ENCODE assay signal across 9 mouse cellular contexts in genomic region chr2:91948151-91948509, GRCm38 (mm10). TPM values are rescaled to one million over a fixed set of nuclear protein-coding genes. Genes with fewer than 3 reads are reported as not detected.
DNase-seq lines count a peak whose midpoint lies in the region; ATAC-seq lines count a peak whose summit lies in the region.
"Had no signal": no experiment of that assay in that cellular context is flagged by ENCODE, and none has a peak within 500 bp of the region (broad histone marks: within the 10 kb centered on the region; RNA-seq: fewer than 3 reads in every experiment).

No protein-coding gene starts in this region.

- peak overlapping the region; percentile 55 for H3K27ac ChIP-seq in hindbrain, embryonic 16.5 days (ENCODE audit: low read depth, low read length)

- H3K9ac ChIP-seq in hindbrain, embryonic 16.5 days (ENCODE audit: low read depth, low read length), result no peak overlapping the region

- H3K4me3 ChIP-seq in hindbrain, embryonic 16.5 days (ENCODE audit: low read length), result no peak overlapping the region

- H3K27me3 ChIP-seq in hindbrain, embryonic 16.5 days (replicated peaks; ENCODE audit: control insufficient read depth, insufficient read depth, low read length), result no peaks in the 10 kb centered on the region

- ATAC-seq in common myeloid progenitor, adult 5-6 weeks (replicated peaks; ENCODE audit: low read depth, poor library complexity, severe bottlenecking), result peak; percentile 11
- ATAC-seq in hindbrain, embryonic 16.5 days, result no peak

- no peaks in the 10 kb centered on the region for H3K9me3 ChIP-seq in hindbrain, embryonic 16.5 days (ENCODE audit: control insufficient read depth, low read length)

- DNase-seq in gastrocnemius, postnatal 25 days, result peak; percentile 36
- no peak for DNase-seq in gastrocnemius, adult 8-10 months (ENCODE audit: low spot score in 2 of 2)
- DNase-seq in lung, postnatal 14 days, result peak; percentile 40
- no peak for DNase-seq in right cerebral cortex, adult 2 months (ENCODE audit: low spot score in 2 of 2)
- DNase-seq in spleen, adult 12 weeks (ENCODE audit: low spot score), result no peak
- no peak for DNase-seq in Muller cell, postnatal 12 days (ENCODE audit: inconsistent ontology term)

- H3K36me3 ChIP-seq in hindbrain, embryonic 16.5 days (ENCODE audit: control insufficient read depth, insufficient read depth, low read length), result no peaks in the 10 kb centered on the region

- WGBS in hindbrain, embryonic 16.5 days, result 78% methylated on average over 6 of the region's 6 CpGs

- peaks cover 40% of the 10 kb centered on the region for H3K4me1 ChIP-seq in hindbrain, embryonic 16.5 days (ENCODE audit: control insufficient read depth, insufficient read depth, low read depth, low read length)

- no peak overlapping the region for H3K4me2 ChIP-seq in hindbrain, embryonic 16.5 days (ENCODE audit: low read length)

RNA-seq across cellular contexts. Expression of gene Gm9821, which starts 2.6 kb away (rescaled TPM):
- total RNA-seq in gastrocnemius, postnatal 25 days (2021), result not detected
- total RNA-seq in gastrocnemius, adult 8-10 months (2022), result not detected
- 0.49 and 1.5 TPM in 2 replicates for total RNA-seq in common myeloid progenitor, adult 5-6 weeks (2017)
- polyA plus RNA-seq in hindbrain, embryonic 16.5 days (2015; fragmentation: Nextera tagmentation; extraction: Ambion mirVana), result 0.16 and 0.29 TPM in 2 replicates
- polyA plus RNA-seq: embryonic facial prominence, embryonic 11.5 days had no signal

RNA-seq across cellular contexts. Expression of gene Mdk, which starts 16.0 kb away (rescaled TPM):
- 1 to 10 TPM; 3.3 to 3.4 TPM for total RNA-seq in gastrocnemius, postnatal 25 days (2021)
- under 1 TPM in 3 of 4 experiments, not detected in 1; 0.44 to 0.46 (median 0.45) TPM for total RNA-seq in gastrocnemius, adult 8-10 months (2022)
- 0.44 TPM in 1 of 2 replicates, not detected in the other for total RNA-seq in common myeloid progenitor, adult 5-6 weeks (2017)
- polyA plus RNA-seq in hindbrain, embryonic 16.5 days (2015; fragmentation: Nextera tagmentation; extraction: Ambion mirVana), result 160 and 182 TPM in 2 replicates

RNA-seq across cellular contexts. Expression of gene Chrm4, which starts 21.1 kb away (rescaled TPM):
- total RNA-seq in gastrocnemius, postnatal 25 days (2021), result not detected
- total RNA-seq in gastrocnemius, adult 8-10 months (2022), result not detected
- total RNA-seq in common myeloid progenitor, adult 5-6 weeks (2017), result 0.96 TPM in 1 of 2 replicates, not detected in the other
- polyA plus RNA-seq in hindbrain, embryonic 16.5 days (2015; fragmentation: Nextera tagmentation; extraction: Ambion mirVana), result 1.5 TPM in 2 replicates

RNA-seq across cellular contexts. Expression of gene Dgkz, which starts 27.5 kb away (rescaled TPM):
- 10 to 100 TPM; 32.3 to 34.8 TPM for total RNA-seq in gastrocnemius, postnatal 25 days (2021)
- total RNA-seq in gastrocnemius, adult 8-10 months (2022), result 10 to 100 TPM; 24.7 to 39.3 (median 28.4) TPM
- 102 and 117 TPM in 2 replicates for total RNA-seq in common myeloid progenitor, adult 5-6 weeks (2017)
- polyA plus RNA-seq in hindbrain, embryonic 16.5 days (2015; fragmentation: Nextera tagmentation; extraction: Ambion mirVana), result 32.3 and 37.5 TPM in 2 replicates

Comparison
In these comparisons a context has a peak if more than half of its experiments do, and no peak if none do; other contexts are left out.
1. DNase-seq: peak in gastrocnemius, postnatal 25 days (single experiment) and lung, postnatal 14 days (single experiment); none in gastrocnemius, adult 8-10 months (0 of 2), right cerebral cortex, adult 2 months (0 of 2), spleen, adult 12 weeks (single experiment) and Muller cell, postnatal 12 days (single experiment).